Mouse (Mus musculus) natural killer cell, adult 2 months (primary cell): ENCODE measurements around the gene Tssc4.

Experiments
- DNase-seq, 2 experiments: peaks; one replicate each; pipeline ENCODE4 v3.0.0; 2022; ENCODE audit warnings: low spot score in 2 of 2

Tssc4 gene

GRCm38 (mm10) chr7:143044826-143045206 lies 24.2 kb upstream of the Tssc4 start:
- DNase-seq: peak in 1 of 2 experiments; percentile 31

GRCm38 (mm10) chr7:143046358-143046757 lies 22.7 kb upstream of the Tssc4 start:
- DNase-seq: peak in 1 of 2 experiments; percentile 26

GRCm38 (mm10) chr7:143049331-143049730 lies 19.7 kb upstream of the Tssc4 start:
- DNase-seq: no peak

- no peak for DNase-seq
Observed at GRCm38 (mm10) chr7:143049841-143050816, 18.9 kb upstream of the Tssc4 start.

- DNase-seq: no peak
Observed at GRCm38 (mm10) chr7:143051316-143051715, 17.7 kb upstream of the Tssc4 start.

DNA sequence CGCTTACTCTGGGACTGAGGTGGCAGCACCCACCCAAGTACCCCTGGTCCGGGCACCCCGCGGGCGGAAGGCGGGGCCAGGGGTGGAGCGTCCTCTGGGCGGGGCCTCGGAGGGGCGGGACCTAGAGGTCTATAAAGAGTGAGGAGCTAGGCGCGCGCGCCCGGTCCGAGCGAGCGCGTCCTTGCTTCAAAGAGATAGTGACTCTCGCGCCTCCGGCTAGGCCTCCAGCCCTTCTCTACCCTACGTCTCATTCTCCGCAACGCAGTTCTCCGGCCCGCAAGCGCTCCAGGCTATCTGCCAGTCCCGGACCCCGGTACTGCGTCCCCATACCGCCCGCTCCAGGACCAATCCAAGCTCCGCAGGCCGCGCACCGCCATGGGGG lies 16.4 kb upstream of the Tssc4 start, which contains the start of gene Cd81:
Gene Cd81, plus strand, starts transcription at position 114 of the 382 bp plus-strand sequence.
- DNase-seq: peak in 1 of 2 experiments; percentile 77

DNA sequence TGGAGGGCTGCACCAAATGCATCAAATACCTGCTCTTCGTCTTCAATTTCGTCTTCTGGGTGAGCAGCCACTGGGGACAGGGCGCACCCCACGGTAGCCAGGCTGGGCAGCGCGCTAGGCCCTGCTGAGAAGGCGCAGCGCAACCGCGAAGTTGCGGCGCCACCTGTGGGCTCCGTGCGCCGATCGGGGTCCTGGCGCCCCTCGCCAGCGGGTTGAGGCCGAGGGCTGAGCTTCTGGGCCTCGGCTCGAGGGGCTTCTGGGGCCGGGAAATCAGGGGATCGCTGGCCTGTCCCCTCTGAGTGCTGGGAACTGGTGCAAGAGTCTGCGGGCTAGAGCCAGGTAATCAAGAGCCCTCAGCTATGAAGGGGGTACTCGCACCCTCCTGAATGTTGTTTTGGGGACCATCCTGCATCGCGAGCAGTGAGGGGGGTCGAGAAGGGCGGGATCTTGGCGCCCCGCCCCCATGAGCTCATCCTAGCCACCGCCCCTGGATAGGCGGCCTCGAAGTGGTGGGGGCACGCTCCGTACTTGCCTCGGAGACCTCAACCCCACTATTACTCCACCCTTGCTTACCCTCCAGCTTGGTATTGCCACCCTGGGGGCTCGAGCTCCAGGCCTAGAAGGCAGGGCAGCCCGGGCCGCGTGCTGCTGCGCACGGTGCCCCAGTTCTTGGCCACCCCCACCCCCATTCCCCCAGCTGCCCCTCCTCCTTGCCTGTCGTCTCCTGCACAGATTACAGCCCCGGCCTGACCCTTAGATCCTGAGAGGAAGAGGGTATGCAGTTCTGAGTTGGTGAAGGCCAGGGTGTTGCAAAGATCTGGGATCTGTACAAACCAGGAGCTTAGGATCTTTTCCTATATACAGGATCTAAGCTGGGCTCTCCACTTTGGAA lies 15.8 kb upstream of the Tssc4 start:
- DNase-seq: peak in 1 of 2 experiments; percentile 29

DNA sequence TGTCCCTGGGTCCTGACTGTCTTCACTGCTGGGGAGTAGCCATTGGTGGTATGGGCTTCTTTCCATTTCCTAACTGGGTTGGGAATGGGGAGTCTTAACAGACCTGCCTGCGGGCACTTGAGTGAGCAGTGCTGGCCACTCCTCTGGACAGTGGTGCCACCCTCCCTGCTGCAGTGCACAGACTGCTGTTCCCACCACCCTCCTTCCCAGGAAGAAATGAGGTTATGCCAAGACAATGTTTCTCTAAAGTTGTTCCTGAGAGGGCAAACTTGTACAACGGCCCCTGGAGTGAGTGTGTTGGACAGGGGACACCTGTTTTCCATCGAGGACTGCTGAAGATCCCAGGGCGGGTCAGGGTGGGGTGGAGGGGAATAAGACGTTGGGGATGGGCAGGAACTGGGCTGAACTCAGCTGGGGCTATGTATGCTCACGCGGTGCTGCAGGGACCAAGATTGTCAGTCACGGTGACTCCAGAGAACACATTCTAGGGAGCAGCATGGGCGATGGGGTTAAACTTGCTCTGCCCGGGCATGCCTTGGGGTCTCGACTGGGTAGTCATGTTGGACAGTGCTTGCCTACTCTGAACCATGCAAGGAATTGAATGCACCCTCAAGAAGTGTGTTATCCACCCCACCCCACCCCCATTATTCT lies 15.0 kb upstream of the Tssc4 start:
- DNase-seq: no peak

GRCm38 (mm10) chr7:143054612-143054965 lies 14.5 kb upstream of the Tssc4 start:
- no peak for DNase-seq

GRCm38 (mm10) chr7:143055001-143055400 lies 14.0 kb upstream of the Tssc4 start:
- DNase-seq: no peak

- DNase-seq: no peak
Observed at GRCm38 (mm10) chr7:143055499-143056186, 13.4 kb upstream of the Tssc4 start.

DNA sequence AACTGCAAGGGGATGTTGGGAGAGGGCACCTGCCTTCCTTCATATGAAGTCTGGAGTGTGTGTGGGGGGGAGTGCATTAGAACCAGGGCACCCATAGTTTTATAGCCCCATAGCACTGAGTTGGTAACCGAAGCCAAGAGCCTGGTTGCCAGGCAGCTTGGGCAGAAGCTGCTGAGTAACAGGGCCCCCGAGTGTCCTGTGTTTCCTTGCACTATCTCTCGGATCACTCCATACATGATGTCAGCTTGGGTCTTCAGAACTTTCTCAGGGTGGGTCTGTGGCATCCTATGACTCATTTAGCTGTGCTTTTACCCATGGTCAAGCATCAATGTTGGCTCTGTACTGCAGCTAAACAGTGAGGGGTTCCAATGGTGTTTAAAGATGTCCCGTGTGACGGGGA lies 12.0 kb upstream of the Tssc4 start:
- no peak for DNase-seq

DNA sequence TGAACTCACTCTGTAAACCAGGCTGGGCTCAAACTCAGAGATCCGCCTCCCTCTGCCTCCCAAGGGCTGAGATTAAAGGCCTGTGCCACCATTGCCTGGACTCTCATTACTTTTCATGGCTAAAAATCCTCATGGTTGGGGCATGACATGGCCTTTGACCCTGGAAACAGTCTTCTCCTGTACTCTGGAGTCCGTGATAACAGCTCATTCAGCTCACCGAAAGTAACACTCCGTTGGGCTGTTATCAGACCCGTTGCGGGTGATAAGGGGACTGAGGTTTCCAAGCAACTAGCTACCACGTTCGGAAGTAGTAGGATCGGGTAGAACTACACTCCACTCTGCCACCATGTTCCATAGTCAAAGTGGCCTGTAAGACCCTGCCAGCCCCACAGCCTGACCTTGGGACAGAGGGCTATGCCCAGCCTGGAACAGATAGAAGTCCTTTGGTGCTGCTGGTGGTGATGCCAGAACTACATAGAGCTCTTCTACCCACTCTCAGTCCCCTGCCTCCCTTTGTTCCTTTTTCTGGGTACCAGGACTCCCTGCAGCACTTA lies 11.3 kb upstream of the Tssc4 start:
- no peak for DNase-seq

- no peak for DNase-seq
Observed at GRCm38 (mm10) chr7:143058221-143058697, 10.8 kb upstream of the Tssc4 start.

GRCm38 (mm10) chr7:143059202-143059870 lies 9.7 kb upstream of the Tssc4 start:
- DNase-seq: no peak

DNA sequence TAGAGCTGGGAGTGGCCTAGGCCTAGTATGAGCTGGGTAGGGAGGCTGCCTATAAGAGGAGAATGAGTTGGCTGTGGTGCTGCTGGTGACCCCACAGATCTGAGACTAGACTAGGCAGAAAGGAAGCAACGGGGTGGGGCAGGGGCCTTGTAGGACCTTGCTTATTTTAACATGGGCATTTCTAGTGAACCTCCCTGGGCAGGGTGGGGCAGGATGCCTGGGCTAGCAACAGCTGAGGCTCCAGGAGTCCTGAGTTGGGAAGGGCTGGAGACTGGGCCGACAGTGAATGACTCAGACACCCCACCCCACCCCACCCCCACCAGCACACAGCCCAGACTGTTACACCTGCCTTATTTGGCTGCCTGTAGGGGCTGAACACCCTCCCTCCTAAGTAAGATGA lies 6.3 kb upstream of the Tssc4 start:
- no peak for DNase-seq

- DNase-seq: no peak
Observed at GRCm38 (mm10) chr7:143064226-143064625, 4.8 kb upstream of the Tssc4 start.

DNA sequence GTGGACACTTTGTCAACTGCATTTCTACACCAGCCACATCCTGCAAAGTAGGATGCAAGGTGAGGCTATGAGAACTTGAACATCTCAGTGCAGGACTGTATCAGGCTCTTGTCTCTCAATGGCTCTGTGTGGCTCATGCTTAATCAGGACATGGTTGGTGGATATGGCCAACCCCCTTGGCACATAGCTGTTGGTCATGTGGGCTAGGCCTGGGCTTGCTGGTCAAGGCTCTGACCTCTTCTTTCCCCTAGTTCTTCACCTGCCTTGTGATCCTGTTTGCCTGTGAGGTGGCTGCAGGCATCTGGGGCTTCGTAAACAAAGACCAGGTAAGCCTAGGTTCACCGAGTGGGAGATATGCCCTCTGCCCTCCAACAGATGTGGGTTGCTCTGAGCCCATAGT lies 3.4 kb upstream of the Tssc4 start:
- no peak for DNase-seq

DNA sequence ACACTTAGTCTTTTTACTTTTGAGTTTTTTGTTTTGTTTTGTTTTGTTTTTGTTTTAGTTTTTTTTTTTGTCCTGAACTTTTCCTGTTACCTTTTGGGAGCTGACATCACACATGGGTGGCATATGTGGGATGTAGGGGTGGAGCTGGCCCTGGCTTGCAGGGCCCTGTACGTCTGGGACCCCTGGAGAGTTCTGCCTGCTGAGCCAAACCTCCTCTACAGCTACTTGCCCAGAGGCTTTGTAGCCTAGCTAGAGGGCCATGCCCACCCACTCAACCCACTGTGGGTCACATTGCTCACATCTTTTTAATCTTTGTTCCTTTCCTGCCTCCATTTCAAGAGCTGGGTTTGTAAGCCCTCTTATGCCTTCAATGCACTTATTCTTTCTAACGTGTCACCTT lies 1.6 kb upstream of the Tssc4 start:
- no peak for DNase-seq

GRCm38 (mm10) chr7:143067897-143068296 lies 1.2 kb upstream of the Tssc4 start:
- DNase-seq: no peak
